Mouse (Mus musculus): ENCODE measurements at regions not wholly inside any gene's neighbourhood (a gene's known extent, or its start where the extent isn't known, plus 50 kb on each side); places are given as distances from the start of the nearest gene placed in this dataset.

DNA sequence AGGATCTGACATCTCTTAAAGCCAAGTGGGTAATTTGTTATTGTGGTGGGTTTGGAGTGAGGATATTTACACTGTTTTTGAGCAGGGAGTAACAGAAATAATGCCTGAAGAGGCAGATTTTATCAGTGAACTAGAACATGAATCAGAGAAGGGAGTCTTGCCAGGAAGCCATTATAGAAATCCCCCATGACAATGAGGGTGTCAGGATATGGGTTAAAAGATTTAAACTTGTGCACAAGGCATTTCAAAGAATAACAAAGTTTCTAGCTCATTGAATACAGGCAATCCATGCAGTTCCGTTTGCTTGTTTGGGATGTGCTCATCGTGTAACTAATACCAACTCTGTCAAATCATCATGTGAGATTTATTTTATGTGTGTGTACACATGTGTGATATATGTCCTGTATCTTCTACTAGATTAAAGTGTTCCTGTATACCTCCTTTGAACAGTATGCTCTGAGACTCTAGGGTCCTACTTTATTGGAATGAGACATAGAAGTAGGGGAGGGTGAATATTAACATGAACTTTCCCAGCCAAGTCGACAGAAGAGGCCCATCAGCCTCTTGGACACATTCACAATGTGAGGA lies 134.0 kb upstream of the Cxxc4 start:
- DNase-seq (ENCODE audit: extremely low read depth, low read depth) = no peak

DNA sequence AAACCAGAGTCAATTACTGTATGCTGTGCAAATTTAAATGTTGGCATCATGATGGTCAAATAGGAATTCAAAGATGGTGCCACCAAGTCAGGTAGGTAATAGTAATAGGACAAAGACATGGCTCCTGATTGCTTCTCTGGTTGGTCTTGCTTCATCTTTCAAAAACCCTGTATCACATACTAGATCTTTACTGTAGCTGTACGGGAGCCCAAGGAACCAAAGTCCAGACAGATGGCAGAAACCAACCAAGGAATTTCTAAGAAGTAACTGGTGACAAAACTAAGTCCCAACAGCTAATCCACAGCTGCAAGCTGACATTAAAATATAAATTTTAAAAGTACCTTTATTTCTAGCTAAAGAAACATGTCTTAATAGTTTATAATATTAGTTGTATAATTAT lies 131.7 kb upstream of the Cxxc4 start:
- no peak for DNase-seq (ENCODE audit: extremely low read depth, low read depth)

DNA sequence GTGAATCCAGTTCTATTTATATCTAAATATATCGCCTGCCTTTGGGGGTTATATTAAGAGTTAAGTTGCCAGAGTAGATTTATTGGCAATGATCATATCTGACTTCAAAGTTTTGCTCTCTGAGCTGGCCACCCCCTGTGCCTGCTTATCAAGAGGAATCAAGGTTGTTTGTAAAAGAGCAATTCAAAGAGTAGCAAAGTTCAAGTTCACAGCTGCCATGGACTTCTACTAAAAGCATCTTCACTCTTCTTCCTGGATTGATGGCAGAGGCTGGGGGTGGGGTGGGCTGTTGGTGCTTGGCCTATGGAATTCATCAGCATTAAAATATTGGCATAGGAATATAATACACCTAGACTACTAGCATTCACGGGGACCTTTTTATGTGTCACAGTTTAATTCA lies 131.2 kb upstream of the Cxxc4 start:
- no peak for DNase-seq (ENCODE audit: extremely low read depth, low read depth)

DNA sequence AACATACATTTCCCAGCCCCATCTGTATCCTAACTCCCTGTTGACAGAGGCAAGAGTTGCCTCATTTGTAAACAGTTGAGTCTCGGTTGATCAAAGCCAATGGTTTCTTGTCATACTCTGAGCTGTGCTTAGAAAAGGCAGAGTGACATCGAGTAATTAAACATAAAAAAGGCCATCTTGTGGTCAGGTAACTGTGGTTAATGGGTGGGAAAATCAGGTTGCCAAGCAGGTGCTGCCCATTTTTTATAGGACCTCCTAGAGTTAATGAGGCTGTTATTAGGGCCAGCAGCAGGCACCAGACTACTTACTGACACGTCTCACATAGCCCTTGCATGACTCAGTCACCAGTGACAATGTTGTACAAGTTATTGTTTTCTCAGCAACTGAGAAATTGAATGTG lies 130.7 kb upstream of the Cxxc4 start:
- DNase-seq (ENCODE audit: extremely low read depth, low read depth) = no peak

DNA sequence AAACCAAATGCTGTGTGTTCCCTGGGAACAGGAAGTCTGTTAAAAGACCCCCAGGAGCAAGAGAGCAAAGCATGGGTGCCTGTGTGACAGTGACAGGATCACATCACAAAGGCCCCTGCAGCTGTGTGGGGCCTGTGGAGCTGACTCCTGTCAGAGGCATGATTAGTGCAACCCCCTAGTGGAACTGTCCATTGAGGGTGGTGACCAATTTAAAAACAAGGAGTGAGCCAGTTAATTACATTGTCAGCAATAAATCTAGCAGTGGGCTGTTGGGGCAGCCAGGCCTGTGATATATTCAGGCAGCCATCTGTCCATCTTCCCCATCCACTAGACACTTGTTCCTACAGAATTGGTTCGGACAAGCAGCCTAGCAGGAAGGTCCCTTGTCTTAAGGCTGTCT lies 121.8 kb upstream of the Cxxc4 start:
- no peak for DNase-seq (ENCODE audit: extremely low read depth, low read depth)

DNA sequence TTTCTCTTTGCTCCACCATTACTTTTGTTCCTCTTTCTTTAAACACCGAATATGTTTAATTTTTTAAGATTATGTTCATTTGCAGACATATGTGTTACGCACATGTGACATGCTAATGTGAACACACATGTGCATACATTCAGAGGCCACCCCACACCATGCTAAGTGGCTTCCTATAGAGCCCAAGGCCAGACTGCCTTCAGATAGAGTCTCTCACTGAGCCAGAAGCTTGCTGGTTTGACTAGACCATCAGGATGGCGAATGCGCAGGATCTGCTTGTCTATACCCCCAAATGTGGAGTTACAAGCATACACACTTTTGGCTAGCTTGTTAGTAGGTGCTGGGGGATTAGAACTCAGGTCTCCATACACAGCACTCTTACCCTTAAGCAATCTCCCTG lies 121.3 kb upstream of the Cxxc4 start:
- DNase-seq (ENCODE audit: extremely low read depth, low read depth) = no peak

DNA sequence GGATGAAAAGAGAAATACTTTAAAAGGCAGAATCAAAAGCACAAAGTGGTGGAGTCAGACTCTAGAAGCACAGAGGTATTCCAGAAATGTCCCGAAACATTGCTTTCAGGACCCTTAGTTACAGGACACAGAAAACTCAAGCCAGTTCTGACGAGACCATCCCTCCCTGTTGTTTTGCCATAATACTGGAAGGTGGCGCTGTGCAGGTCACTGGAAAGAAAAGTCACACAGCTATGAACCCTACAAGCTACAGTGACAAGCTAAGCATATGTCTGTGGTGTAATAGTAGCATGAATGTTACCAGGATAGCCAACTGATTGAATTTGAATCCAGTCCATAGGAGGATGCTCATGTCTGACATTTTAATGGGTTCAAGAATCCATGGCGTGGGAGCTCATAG lies 117.4 kb upstream of the Cxxc4 start:
- DNase-seq (ENCODE audit: extremely low read depth, low read depth) = no peak

DNA sequence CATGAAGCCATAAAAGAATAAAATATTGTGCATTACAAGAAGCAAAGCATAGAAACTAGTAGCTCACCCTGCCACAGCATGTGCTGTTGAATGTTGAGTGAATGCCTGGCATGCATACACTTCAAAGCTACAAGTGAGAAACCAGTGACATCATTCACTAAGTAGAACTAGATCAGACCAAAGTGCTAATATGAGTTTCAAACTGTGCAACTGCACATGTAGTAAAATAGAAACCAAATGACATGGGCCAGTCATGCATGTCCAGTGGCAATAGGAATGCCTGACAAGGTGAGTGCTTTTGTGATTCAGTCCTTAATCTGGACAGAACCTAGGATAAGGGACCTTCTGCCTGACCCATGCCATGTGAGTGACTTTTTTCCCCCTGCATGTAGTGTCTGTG lies 111.3 kb upstream of the Cxxc4 start:
- DNase-seq (ENCODE audit: extremely low read depth, low read depth) = no peak

DNA sequence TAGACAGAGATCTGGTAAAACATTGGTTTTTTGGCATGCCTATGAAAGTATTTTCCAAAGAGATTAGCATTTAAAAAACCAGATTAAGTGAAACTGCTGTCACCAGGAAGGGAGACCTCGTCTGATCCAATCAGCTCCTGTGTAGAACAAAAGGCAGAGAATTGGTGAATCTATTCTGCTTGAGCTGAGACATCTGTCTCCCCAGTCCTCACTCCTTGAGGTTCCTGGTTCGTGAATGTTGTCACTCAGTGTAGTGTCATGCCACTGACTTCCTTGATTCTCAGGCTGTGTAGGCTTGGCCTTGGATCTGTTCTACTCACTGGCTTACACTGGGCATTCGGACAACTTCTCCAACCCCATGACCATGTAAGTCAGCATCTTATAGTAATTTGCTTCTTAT lies 105.9 kb upstream of the Cxxc4 start:
- no peak for DNase-seq (ENCODE audit: extremely low read depth, low read depth)

DNA sequence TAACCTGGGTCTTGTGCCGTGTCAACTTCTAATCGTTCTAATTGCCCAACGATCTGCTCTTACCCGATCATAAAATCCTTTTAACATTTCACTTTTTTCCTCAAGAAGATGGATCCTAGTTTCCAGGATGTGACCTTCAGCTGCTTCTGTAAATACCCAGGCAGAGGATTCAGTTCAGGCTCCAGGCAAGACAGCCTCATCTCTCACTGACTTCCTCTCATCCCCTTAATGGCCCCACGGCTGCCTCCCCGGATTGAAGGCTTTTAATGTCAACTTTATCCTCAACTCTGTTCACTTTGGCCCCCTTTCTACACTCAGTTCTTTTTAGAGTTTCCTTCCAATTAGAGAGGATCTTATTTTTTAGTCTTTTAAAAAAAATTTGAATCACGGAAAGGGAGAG lies 91.0 kb upstream of the Cxxc4 start:
- no peak for DNase-seq (ENCODE audit: extremely low read depth, low read depth)

DNA sequence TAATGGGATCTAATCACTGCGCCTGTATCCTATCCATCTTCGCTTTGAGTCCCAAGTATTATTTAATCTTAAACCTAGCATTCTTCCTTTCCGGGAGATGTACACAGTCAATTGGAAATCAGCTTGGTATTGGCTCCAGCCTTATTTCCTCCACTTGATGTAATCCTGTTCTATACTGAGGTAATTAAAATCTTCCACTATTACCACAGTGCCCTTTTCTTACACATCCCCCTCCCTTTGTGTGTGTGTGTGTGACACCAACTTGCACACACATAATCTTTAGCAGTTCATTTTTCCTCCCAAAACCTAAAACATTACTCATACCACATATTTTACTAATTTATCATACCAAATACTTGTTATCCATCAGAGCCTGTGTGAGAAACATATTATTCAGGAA lies 90.3 kb upstream of the Cxxc4 start:
- no peak for DNase-seq (ENCODE audit: extremely low read depth, low read depth)

DNA sequence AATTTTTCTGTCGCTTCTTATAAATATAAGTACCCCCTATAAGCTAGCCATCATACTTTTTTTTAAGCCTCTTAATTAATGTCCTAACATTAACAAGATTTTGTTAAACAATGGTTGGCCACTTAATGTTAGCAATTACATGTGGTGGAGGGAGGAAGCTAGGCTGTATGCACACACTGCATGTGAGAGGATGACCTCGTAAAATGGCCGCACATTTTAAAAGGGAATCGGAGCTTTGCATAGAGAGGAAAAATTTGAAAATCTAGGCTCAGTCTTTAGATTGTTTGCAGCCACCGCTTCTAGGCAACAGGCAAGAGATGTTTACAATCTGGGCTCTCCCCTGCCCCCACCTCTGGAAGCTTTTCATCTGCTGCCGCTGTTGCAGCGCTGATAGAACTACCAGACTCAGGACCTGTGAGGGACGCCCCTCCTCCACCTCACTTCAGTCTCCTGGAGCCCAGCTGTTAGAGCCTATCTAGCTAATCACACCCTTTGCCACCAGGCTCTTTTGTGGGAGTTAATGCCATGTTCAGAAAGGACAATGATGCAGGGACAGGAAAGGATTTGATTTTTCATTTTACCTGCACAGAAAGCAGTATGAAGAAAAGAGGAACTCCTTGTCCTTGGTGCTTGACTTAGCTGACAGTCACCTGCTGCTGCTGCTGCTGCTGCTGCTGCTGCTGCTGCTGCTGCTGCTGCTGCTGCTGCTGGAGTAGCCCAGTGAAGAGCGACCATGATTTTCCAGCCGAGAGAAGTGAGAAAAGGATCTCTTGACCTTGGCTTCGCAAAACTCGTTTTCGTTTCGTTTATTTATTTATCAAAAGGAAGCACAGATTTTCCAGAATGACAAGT lies 89.7 kb upstream of the Cxxc4 start:
- no peak for DNase-seq (ENCODE audit: extremely low read depth, low read depth)

DNA sequence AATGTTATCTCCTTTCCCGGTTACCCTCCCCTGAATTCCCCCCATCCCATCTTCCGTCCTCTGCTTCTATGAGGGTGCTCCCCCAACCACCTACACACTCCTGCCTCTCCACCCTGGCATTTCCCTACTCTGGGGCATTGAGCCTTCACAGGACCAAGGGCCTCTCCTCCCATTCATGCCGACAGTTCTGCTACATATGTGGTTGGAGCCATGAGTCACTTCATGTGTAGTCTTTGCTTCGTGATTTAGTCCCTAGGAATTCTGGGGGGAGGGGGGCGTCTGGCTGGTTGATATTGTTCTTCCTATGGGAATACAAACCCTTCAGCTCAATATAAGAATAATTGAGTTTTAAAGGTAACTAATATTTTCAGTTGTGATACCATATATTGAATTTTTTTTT lies 74.0 kb upstream of the Cxxc4 start:
- DNase-seq (ENCODE audit: extremely low read depth, low read depth) = no peak

DNA sequence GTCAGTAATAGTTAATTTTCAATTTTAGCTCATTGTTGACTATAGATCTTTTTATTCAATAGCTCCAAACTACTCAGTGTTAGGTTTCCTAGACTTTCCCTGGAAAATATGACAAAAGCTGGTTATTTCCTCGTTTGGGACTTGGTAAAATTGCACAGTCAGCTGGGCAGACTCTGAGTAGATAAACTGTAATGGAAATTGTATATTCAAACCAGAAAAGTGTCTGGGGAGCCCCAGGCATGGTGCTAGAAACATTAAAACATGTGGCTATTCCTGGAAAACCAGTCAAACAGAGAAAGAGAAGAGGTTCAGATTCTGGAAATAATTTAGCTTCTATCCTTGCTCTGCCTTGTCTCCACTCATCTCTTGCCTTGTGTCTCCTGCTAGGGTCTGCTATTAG lies 66.4 kb upstream of the Cxxc4 start:
- no peak for DNase-seq (ENCODE audit: extremely low read depth, low read depth)

DNA sequence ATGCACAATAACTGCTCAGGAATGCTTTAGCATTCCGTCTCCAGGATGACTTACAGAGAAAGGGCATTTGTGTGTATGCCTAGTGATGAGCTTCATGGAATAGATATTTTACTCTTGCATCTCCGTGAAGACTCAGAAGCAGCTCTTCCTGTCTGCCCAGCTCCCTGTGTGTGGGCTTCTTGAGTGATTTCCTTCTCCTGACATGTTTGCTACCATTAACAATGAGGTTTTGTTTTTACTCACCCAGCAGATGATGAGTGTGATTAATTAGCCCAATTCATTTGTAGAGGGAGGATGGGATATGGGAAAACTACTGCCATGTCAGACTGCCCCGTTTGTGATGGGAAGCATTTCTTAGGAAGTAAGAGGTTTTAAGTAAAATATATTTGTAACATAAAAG lies 63.9 kb upstream of the Cxxc4 start:
- DNase-seq (ENCODE audit: extremely low read depth, low read depth) = no peak

DNA sequence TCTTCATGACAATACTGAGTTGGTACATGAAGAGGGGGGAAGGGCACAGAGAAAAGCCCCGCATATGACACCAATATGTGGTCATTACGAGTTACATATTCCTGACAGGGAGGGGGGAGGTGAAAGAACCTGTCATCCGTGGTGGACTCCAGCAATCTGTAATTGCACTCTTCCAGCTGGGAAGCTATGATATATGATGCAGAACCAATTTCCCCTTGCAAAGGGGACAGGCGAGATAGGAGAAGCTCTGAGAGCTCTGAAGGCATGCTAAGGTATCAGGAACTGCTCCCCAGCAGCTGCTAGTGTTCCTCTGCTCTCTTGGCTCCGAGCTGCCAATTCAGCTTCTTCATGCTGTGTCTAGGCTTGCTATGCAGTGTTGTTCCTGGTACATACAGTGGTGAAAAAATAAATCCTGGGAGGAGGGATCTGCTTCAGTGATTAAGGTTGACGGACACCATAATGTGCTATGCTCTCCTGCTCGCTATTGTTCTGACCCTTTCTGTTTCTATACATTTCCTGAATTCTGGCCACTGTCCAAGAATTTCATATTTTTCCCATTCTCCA lies 57.7 kb upstream of the Cxxc4 start:
- no peak for DNase-seq (ENCODE audit: extremely low read depth, low read depth)

DNA sequence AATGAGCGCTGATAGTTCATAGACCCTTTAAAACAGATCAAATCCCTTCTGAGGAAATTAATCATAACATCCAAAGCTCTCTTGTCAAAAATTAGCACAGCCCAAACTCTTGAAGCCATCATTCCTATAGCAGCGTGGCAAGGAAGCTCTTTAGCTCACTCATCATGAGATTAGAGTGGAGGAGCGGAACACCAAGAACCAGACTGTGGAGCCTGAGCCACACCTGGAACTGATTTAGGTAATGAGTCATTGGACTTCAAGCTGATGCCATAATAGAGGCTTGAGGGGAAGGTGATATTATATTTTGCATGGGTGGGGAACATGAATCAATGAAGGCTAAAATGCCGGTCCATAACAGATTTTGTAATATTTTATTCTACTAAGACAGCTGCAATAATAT lies 52.2 kb upstream of the Cxxc4 start:
- no peak for DNase-seq (ENCODE audit: extremely low read depth, low read depth)
